ENCODE assay signal across 1 mouse cellular context in the genomic region with DNA sequence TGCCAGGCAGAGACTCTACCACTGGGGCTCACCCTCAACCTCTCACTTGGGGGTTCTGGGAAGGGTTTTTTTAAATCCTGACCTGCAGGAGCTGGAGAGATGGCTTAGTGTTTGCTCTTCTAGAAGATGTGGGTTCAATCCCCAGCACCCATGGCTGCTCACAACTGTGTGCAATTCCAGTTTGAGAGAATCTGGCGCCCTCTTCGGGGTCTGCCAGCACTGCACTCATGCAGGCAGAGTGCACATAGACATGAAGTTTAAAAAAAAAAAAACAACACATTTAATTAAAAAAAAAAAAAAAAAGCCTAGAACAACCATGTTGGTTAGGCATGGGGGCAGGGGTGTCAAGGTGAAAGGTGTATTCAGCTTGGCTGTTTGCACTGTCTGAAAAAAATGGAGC.
TF ChIP-seq lines count a peak whose summit lies in the region.

No protein-coding gene starts in this region.

TF ChIP-seq in MEL, 35 proteins besides CTCF, POLR2A, EP300 and RAD21:
- TF ChIP-seq ZNF384 (IDR thresholded peaks at IDR 0.05; ENCODE audit: low read depth, low read length) (peak; percentile 69), MEF2A (IDR thresholded peaks at IDR 0.05; ENCODE audit: extremely low read depth, insufficient replicate concordance, low read depth, low read length, poor library complexity, severe bottlenecking) (no peak), POLR2AphosphoS2 (IDR thresholded peaks at IDR 0.05; ENCODE audit: low read length) (no peak)
